Mouse (Mus musculus): ENCODE results near the gene Slc22a20.

The Slc22a20 gene

GRCm38 (mm10) chr19:5986043-5986442 is at the start of gene Slc22a20:
Slc22a20 (minus strand) TSS chr19:5986143.
- no peak for DNase-seq

GRCm38 (mm10) chr19:6030520-6031280 is 44.8 kb upstream of the Slc22a20 start:
- DNase-seq = no peak

- no peak for DNase-seq
Measured at GRCm38 (mm10) chr19:6029426-6029825, 43.5 kb upstream of the Slc22a20 start.

GRCm38 (mm10) chr19:6028991-6029390 is 43.0 kb upstream of the Slc22a20 start:
- DNase-seq = no peak

GRCm38 (mm10) chr19:6023930-6024329 is 38.0 kb upstream of the Slc22a20 start:
- DNase-seq = no peak

GRCm38 (mm10) chr19:6023059-6023458 is 37.1 kb upstream of the Slc22a20 start:
- DNase-seq = no peak

- no peak for DNase-seq
Measured at GRCm38 (mm10) chr19:6020276-6020675, 34.3 kb upstream of the Slc22a20 start.

GRCm38 (mm10) chr19:6018142-6019089 is 32.5 kb upstream of the Slc22a20 start:
- peak; percentile 68 to 76 for DNase-seq

GRCm38 (mm10) chr19:6016532-6016931 is 30.6 kb upstream of the Slc22a20 start:
- no peak for DNase-seq

- peak; percentile 72 to 75 for DNase-seq
Measured at GRCm38 (mm10) chr19:6015511-6016315, 29.8 kb upstream of the Slc22a20 start, which contains the start of gene Capn1. Capn1 (minus strand) TSS chr19:6015897.

GRCm38 (mm10) chr19:6014991-6015510 is 29.1 kb upstream of the Slc22a20 start:
- DNase-seq = peak; percentile 35 to 40

- DNase-seq = no peak
Measured at GRCm38 (mm10) chr19:6013691-6014090, 27.7 kb upstream of the Slc22a20 start.

- DNase-seq = no peak
Measured at GRCm38 (mm10) chr19:6009137-6009536, 23.2 kb upstream of the Slc22a20 start.

GRCm38 (mm10) chr19:6007013-6007412 is 21.1 kb upstream of the Slc22a20 start:
- no peak for DNase-seq

GRCm38 (mm10) chr19:6005541-6005940 is 19.6 kb upstream of the Slc22a20 start:
- DNase-seq = no peak

- DNase-seq = no peak
Measured at GRCm38 (mm10) chr19:5999969-6000368, 14.0 kb upstream of the Slc22a20 start.

GRCm38 (mm10) chr19:5998180-5998579 is 12.2 kb upstream of the Slc22a20 start:
- DNase-seq = no peak

GRCm38 (mm10) chr19:5994711-5995110 is 8.8 kb upstream of the Slc22a20 start:
- DNase-seq = no peak

- DNase-seq = no peak
Measured at GRCm38 (mm10) chr19:5992012-5992411, 6.1 kb upstream of the Slc22a20 start.

GRCm38 (mm10) chr19:5991467-5991866 is 5.5 kb upstream of the Slc22a20 start:
- no peak for DNase-seq

GRCm38 (mm10) chr19:5990921-5991320 is 5.0 kb upstream of the Slc22a20 start:
- DNase-seq = no peak

- no peak for DNase-seq
Measured at GRCm38 (mm10) chr19:5990033-5990432, 4.1 kb upstream of the Slc22a20 start.

All from thymus, adult 18-20 months (tissue).